Mouse (Mus musculus) heart, adult 2 months (tissue): Measurements from ENCODE around the gene Syt16.

ENCODE experiments used
- CTCF ChIP-seq: fragments of 200-600 bp; IDR thresholded peaks from 2 replicates; pipeline ENCODE4 v1.8.1; 2022; ENCODE audit warnings: antibody characterized with exemption, mild to moderate bottlenecking, moderate library complexity
- EP300 ChIP-seq: fragments of 200-500 bp; IDR thresholded peaks from 2 replicates; pipeline ENCODE4 v1.6.1; 2011; ENCODE audit warnings: low read depth, low read length, control low read depth; ENCODE audit not compliant: insufficient read depth
- POLR2A ChIP-seq: fragments of 200-500 bp; IDR thresholded peaks from 2 replicates; pipeline ENCODE4 v1.6.1; 2011; ENCODE audit warnings: mild to moderate bottlenecking, low read depth, low read length, control low read depth; ENCODE audit not compliant: insufficient read depth

DNA sequence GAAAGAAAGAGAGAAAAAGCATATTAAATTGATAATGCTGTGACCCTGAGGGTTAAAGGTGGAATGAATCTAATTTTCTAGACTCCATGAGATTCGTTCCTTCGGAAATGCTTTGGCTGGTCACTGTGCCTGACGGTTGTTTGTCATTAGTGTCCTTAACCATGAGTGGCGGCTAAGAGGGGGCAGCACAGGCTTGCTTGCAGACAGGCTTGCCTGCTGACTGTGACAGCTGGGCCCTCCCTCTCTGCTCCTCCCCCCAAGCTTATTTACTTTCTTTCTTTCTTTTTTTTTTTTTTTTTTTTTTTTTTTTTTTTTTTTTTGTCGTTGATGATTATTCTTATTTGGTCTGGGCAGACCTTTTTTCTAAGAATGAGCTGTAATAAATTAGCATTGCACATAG, 298.9 kb downstream of the Syt16 start:
- no peak for TF ChIP-seq CTCF
- no peak for TF ChIP-seq EP300
- no peak for TF ChIP-seq POLR2A
